Mouse (Mus musculus) kidney, embryonic 16.5 days (tissue): ENCODE measurements around the gene Gm28038. TPM values are rescaled to one million over a fixed set of nuclear protein-coding genes. Genes with fewer than 3 reads are reported as not detected.

Source experiments
- ATAC-seq: fragments of 200-750 bp; cut with Nextera tagmentation; 2 replicates; pipeline ENCODE4 v1.8.0; 2017; ENCODE audit warnings: moderate TSS enrichment; ENCODE audit not compliant: low FRiP score, low TSS enrichment
- H3K27ac ChIP-seq: fragments of 300-500 bp; sonication (generic); 2 replicates; pipeline ENCODE4 v1.5.1; 2014; ENCODE audit warnings: low read length
- H3K27me3 ChIP-seq: fragments of 300-500 bp; sonication (generic); 2 replicates; pipeline ENCODE4 v1.6.1; 2014; ENCODE audit warnings: low read length, control low read depth, mixed read lengths; ENCODE audit not compliant: insufficient read depth
- H3K36me3 ChIP-seq: fragments of 300-500 bp; sonication (generic); 2 replicates; pipeline ENCODE4 v1.6.1; 2014; ENCODE audit warnings: low read length, control low read depth, mixed read lengths; ENCODE audit not compliant: insufficient read depth
- H3K4me1 ChIP-seq: fragments of 300-500 bp; sonication (generic); 2 replicates; pipeline ENCODE4 v1.6.1; 2014; ENCODE audit warnings: low read length, control low read depth, mixed read lengths; ENCODE audit not compliant: insufficient read depth
- H3K4me2 ChIP-seq: fragments of 300-500 bp; sonication (generic); replicated peaks from 2 replicates; pipeline ENCODE4 v1.6.1; 2014; ENCODE audit warnings: low read depth, low read length
- H3K4me3 ChIP-seq: fragments of 300-500 bp; sonication (generic); 2 replicates; pipeline ENCODE4 v1.5.1; 2014; ENCODE audit warnings: mild to moderate bottlenecking, low read length
- H3K9ac ChIP-seq: fragments of 300-500 bp; sonication (generic); replicated peaks from 2 replicates; pipeline ENCODE4 v1.6.1; 2014; ENCODE audit warnings: low read length
- H3K9me3 ChIP-seq: fragments of 300-500 bp; sonication (generic); 2 replicates; pipeline ENCODE4 v1.6.1; 2016; ENCODE audit warnings: low read length, control low read depth
- WGBS: fragments of 180-500 bp; shearing (Covaris S2); extraction: QIAGEN DNeasy Blood & Tissue Kit; methylation state at CpG from one replicate; pipeline ENCODE4 v1.1.7; 2014; 5-methylcytosine and 5-hydroxymethylcytosine counted together
- polyA plus RNA-seq: library from polyadenylated mRNA; unstranded; fragments of >200 nt; fragmentation: Nextera tagmentation; extraction: Ambion mirVana; gene quantifications from 2 replicates; pipeline ENCODE4 v1.2.1, GENCODE M21; 2015

Gm28038 gene
- polyA plus RNA-seq, 1 experiment from 2014 or later: not detected

GRCm38 (mm10) chr2:30243391-30243790 is 37.5 kb upstream of the Gm28038 start:
- Histone ChIP-seq H3K36me3 (peaks cover 30% of the 10 kb centered on the region), H3K4me1 (peaks cover 30% of the 10 kb centered on the region)

GRCm38 (mm10) chr2:30244595-30245178 is 36.2 kb upstream of the Gm28038 start:
- Histone ChIP-seq H3K27me3 (no peaks in the 10 kb centered on the region), H3K4me1 (peaks cover 17% of the 10 kb centered on the region), H3K9ac (no peak overlapping the region), H3K36me3 (peaks cover 31% of the 10 kb centered on the region), H3K4me3 (no peak overlapping the region), H3K27ac (peak overlapping the region; percentile 43; the same call in 1 of the 2 replicates), H3K9me3 (no peaks in the 10 kb centered on the region), H3K4me2 (no peak overlapping the region)
- WGBS: 65% methylated on average over 7 of the region's 7 CpGs
- no peak for ATAC-seq

More at GRCm38 (mm10) chr2:30243391-30243790, 37.5 kb upstream of the Gm28038 start:
- ATAC-seq: no peak
- Histone ChIP-seq H3K9ac (no peak overlapping the region), H3K27ac (peak overlapping the region; percentile 44; the same call in 1 of the 2 replicates), H3K9me3 (no peaks in the 10 kb centered on the region), H3K27me3 (no peaks in the 10 kb centered on the region), H3K4me3 (no peak overlapping the region), H3K4me2 (no peak overlapping the region)
- WGBS: 79% methylated on average over 4 of the region's 4 CpGs

- no peak overlapping the region for H3K4me3 ChIP-seq
- H3K9ac ChIP-seq: no peak overlapping the region; the same call in 1 of the 2 replicates
- H3K36me3 ChIP-seq: peaks cover 15% of the 10 kb centered on the region
- no peaks in the 10 kb centered on the region for H3K9me3 ChIP-seq
- H3K4me1 ChIP-seq: peaks cover 18% of the 10 kb centered on the region
- no peak overlapping the region for H3K4me2 ChIP-seq
- no peaks in the 10 kb centered on the region for H3K27me3 ChIP-seq
- no peak for ATAC-seq
- 64% methylated on average over 5 of the region's 5 CpGs for WGBS
- no peak overlapping the region for H3K27ac ChIP-seq
Observed at GRCm38 (mm10) chr2:30247036-30247435, 33.8 kb upstream of the Gm28038 start.

GRCm38 (mm10) chr2:30247681-30248080 is 33.2 kb upstream of the Gm28038 start:
- Histone ChIP-seq H3K36me3 (peaks cover 14% of the 10 kb centered on the region), H3K27me3 (no peaks in the 10 kb centered on the region)

GRCm38 (mm10) chr2:30249182-30249581 is 31.7 kb upstream of the Gm28038 start:
- no peak overlapping the region for H3K4me3 ChIP-seq
- no peak overlapping the region for H3K4me2 ChIP-seq
- WGBS: 90% methylated on average over 3 of the region's 3 CpGs
- no peaks in the 10 kb centered on the region for H3K27me3 ChIP-seq
- no peak for ATAC-seq
- no peak overlapping the region for H3K9ac ChIP-seq
- no peak overlapping the region for H3K27ac ChIP-seq
- no peaks in the 10 kb centered on the region for H3K9me3 ChIP-seq
- peaks cover 12% of the 10 kb centered on the region for H3K36me3 ChIP-seq
- H3K4me1 ChIP-seq: peaks cover 10% of the 10 kb centered on the region

More at GRCm38 (mm10) chr2:30247681-30248080, 33.2 kb upstream of the Gm28038 start:
- H3K4me2 ChIP-seq: no peak overlapping the region
- no peak for ATAC-seq
- WGBS: 59% methylated on average over 4 of the region's 4 CpGs
- H3K4me1 ChIP-seq: peaks cover 14% of the 10 kb centered on the region
- H3K9ac ChIP-seq: no peak overlapping the region
- no peaks in the 10 kb centered on the region for H3K9me3 ChIP-seq
- H3K4me3 ChIP-seq: no peak overlapping the region
- no peak overlapping the region for H3K27ac ChIP-seq

GRCm38 (mm10) chr2:30250166-30251128 is 30.4 kb upstream of the Gm28038 start:
- no peak overlapping the region for H3K9ac ChIP-seq
- H3K4me2 ChIP-seq: no peak overlapping the region
- H3K4me1 ChIP-seq: peaks cover 4% of the 10 kb centered on the region
- H3K27me3 ChIP-seq: no peaks in the 10 kb centered on the region
- peaks cover 10% of the 10 kb centered on the region for H3K36me3 ChIP-seq
- WGBS: 86% methylated on average over 10 of the region's 10 CpGs
- no peaks in the 10 kb centered on the region for H3K9me3 ChIP-seq
- no peak overlapping the region for H3K4me3 ChIP-seq
- ATAC-seq: no peak
- no peak overlapping the region for H3K27ac ChIP-seq

- Histone ChIP-seq H3K27ac (peak overlapping the region; percentile 66), H3K4me2 (no peak overlapping the region), H3K9ac (no peak overlapping the region)
Observed at GRCm38 (mm10) chr2:30251417-30252104, 29.3 kb upstream of the Gm28038 start.

GRCm38 (mm10) chr2:30252521-30252920 is 28.3 kb upstream of the Gm28038 start:
- Histone ChIP-seq H3K9ac (no peak overlapping the region), H3K4me2 (no peak overlapping the region), H3K4me1 (peaks cover 4% of the 10 kb centered on the region), H3K27ac (peak overlapping the region; percentile 66; the same call in 1 of the 2 replicates), H3K27me3 (no peaks in the 10 kb centered on the region), H3K9me3 (no peaks in the 10 kb centered on the region), H3K4me3 (no peak overlapping the region), H3K36me3 (peaks cover 31% of the 10 kb centered on the region)
- ATAC-seq: no peak
- WGBS: 56% methylated on average over 3 of the region's 3 CpGs

More at GRCm38 (mm10) chr2:30251417-30252104, 29.3 kb upstream of the Gm28038 start:
- peak; percentile 88 for ATAC-seq
- Histone ChIP-seq H3K4me3 (no peak overlapping the region), H3K27me3 (no peaks in the 10 kb centered on the region), H3K4me1 (peaks cover 4% of the 10 kb centered on the region), H3K9me3 (no peaks in the 10 kb centered on the region), H3K36me3 (peaks cover 21% of the 10 kb centered on the region)
- WGBS: 72% methylated on average over 5 of the region's 5 CpGs

- Histone ChIP-seq H3K9me3 (no peaks in the 10 kb centered on the region), H3K9ac (no peak overlapping the region), H3K4me1 (peaks cover 12% of the 10 kb centered on the region), H3K4me3 (no peak overlapping the region), H3K4me2 (no peak overlapping the region), H3K36me3 (peaks cover 32% of the 10 kb centered on the region), H3K27me3 (no peaks in the 10 kb centered on the region), H3K27ac (no peak overlapping the region)
- 75% methylated on average over 5 of the region's 5 CpGs for WGBS
- ATAC-seq: no peak
Observed at GRCm38 (mm10) chr2:30253809-30254208, 27.0 kb upstream of the Gm28038 start.
